Mouse (Mus musculus) kidney, adult 2 months (tissue): ENCODE measurements around the gene Sass6. TPM values are rescaled to one million over a fixed set of nuclear protein-coding genes. Genes with fewer than 3 reads are reported as not detected.

Experiments used
- DNase-seq: peaks from one replicate; pipeline ENCODE4 v3.0.0; 2021
- H3K27ac ChIP-seq: fragments of 200-500 bp; 2 replicates; pipeline ENCODE4 v1.5.1; 2012; ENCODE audit warnings: low read depth, low read length, control low read depth, inconsistent platforms; ENCODE audit not compliant: insufficient read depth
- H3K27me3 ChIP-seq: fragments of 200-500 bp; replicated peaks from 2 replicates; pipeline ENCODE4 v1.6.1; 2012; ENCODE audit warnings: mild to moderate bottlenecking, moderate library complexity, low read length, inconsistent platforms; ENCODE audit not compliant: control insufficient read depth, insufficient read depth
- H3K36me3 ChIP-seq: fragments of 200-500 bp; 2 replicates; pipeline ENCODE4 v1.6.1; 2012; ENCODE audit warnings: mild to moderate bottlenecking, moderate library complexity, low read length, inconsistent platforms; ENCODE audit not compliant: control insufficient read depth, insufficient read depth
- H3K4me1 ChIP-seq: fragments of 200-500 bp; 2 replicates; pipeline ENCODE4 v1.6.1; 2011; ENCODE audit warnings: low read length; ENCODE audit not compliant: control insufficient read depth, insufficient read depth
- H3K4me3 ChIP-seq: fragments of 200-500 bp; 2 replicates; pipeline ENCODE4 v1.5.1; 2011; ENCODE audit warnings: mild to moderate bottlenecking, low read depth, low read length, control low read depth; ENCODE audit not compliant: insufficient read depth
- CTCF ChIP-seq: fragments of 200-500 bp; conservative IDR thresholded peaks from 2 replicates; pipeline ENCODE4 v1.5.1; 2011; ENCODE audit warnings: low read depth, mild to moderate bottlenecking, control low read depth, low read length, moderate library complexity, mixed read lengths; ENCODE audit not compliant: insufficient read depth, insufficient read length
- POLR2A ChIP-seq: fragments of 200-500 bp; IDR thresholded peaks from one replicate; pipeline ENCODE4 v1.6.1; 2011; ENCODE audit warnings: low read depth, low read length, control low read depth
- WGBS: fragments of 180-500 bp; shearing (Covaris S2); methylation state at CpG from one replicate; pipeline ENCODE4 v1.1.7; 2018; 5-methylcytosine and 5-hydroxymethylcytosine counted together
- polyA plus RNA-seq: library from polyadenylated mRNA; depleted of rRNA; stranded (reverse); fragments of >200 nt; gene quantifications from 2 replicates; pipeline ENCODE4 v1.2.3, GENCODE M21; 2012

Gene Sass6
- polyA plus RNA-seq, 1 experiment: 0.78 TPM

- Histone ChIP-seq H3K27me3 (no peaks in the 10 kb centered on the region), H3K36me3 (peaks cover 2% of the 10 kb centered on the region), H3K4me3 (no peak overlapping the region), H3K4me1 (no peaks in the 10 kb centered on the region), H3K27ac (no peak overlapping the region)
- TF ChIP-seq CTCF (peak; percentile 65), POLR2A (no peak)
- peak; percentile 19 for DNase-seq
- WGBS: 28% methylated on average over 3 of the region's 3 CpGs
These were observed 17.5 kb upstream of the Sass6 start for GRCm38 (mm10) chr3:116577286-116577685.

GRCm38 (mm10) chr3:116582201-116582600 lies 12.6 kb upstream of the Sass6 start:
- H3K36me3 ChIP-seq: peaks cover 5% of the 10 kb centered on the region
- H3K27me3 ChIP-seq: no peaks in the 10 kb centered on the region
- TF ChIP-seq CTCF: no peak
- TF ChIP-seq POLR2A: no peak
- no peak overlapping the region for H3K27ac ChIP-seq
- DNase-seq: no peak
- no peak overlapping the region for H3K4me3 ChIP-seq
- WGBS: 95% methylated on average over 9 of the region's 9 CpGs
- no peaks in the 10 kb centered on the region for H3K4me1 ChIP-seq

GRCm38 (mm10) chr3:116594076-116594727 lies 580 bp upstream of the Sass6 start:
- Histone ChIP-seq H3K27ac (peak overlapping the region; percentile 30; the same call in 1 of the 2 replicates), H3K4me1 (no peaks in the 10 kb centered on the region), H3K36me3 (no peaks in the 10 kb centered on the region), H3K27me3 (no peaks in the 10 kb centered on the region), H3K4me3 (peak overlapping the region; percentile 81)
- WGBS: 1% methylated on average over 22 of the region's 22 CpGs
- no peak for DNase-seq
- TF ChIP-seq POLR2A: no peak
- no peak; the same call in 1 of the 2 replicates for TF ChIP-seq CTCF

GRCm38 (mm10) chr3:116595603-116595991 lies 815 bp downstream of the Sass6 start:
- WGBS: 4% methylated on average over 10 of the region's 10 CpGs
- Histone ChIP-seq H3K27ac (no peak overlapping the region), H3K27me3 (no peaks in the 10 kb centered on the region), H3K4me3 (peak overlapping the region; percentile 81), H3K36me3 (no peaks in the 10 kb centered on the region), H3K4me1 (no peaks in the 10 kb centered on the region)
- DNase-seq: no peak
- no peak for TF ChIP-seq POLR2A
- TF ChIP-seq CTCF: no peak

- Histone ChIP-seq H3K4me1 (no peaks in the 10 kb centered on the region), H3K27ac (no peak overlapping the region), H3K27me3 (no peaks in the 10 kb centered on the region), H3K36me3 (no peaks in the 10 kb centered on the region), H3K4me3 (no peak overlapping the region)
- TF ChIP-seq POLR2A (no peak), CTCF (no peak)
- WGBS: 83% methylated on average over 2 of the region's 2 CpGs
- no peak for DNase-seq
These were observed 4.9 kb downstream of the Sass6 start for GRCm38 (mm10) chr3:116599705-116600104.

- Histone ChIP-seq H3K4me3 (no peak overlapping the region), H3K27ac (no peak overlapping the region), H3K4me1 (no peaks in the 10 kb centered on the region), H3K27me3 (no peaks in the 10 kb centered on the region), H3K36me3 (no peaks in the 10 kb centered on the region)
- DNase-seq: no peak
- WGBS: 87% methylated on average over 5 of the region's 5 CpGs
- TF ChIP-seq POLR2A (no peak), CTCF (no peak)
These were observed 6.2 kb downstream of the Sass6 start for GRCm38 (mm10) chr3:116601005-116601404.

- Histone ChIP-seq H3K36me3 (no peaks in the 10 kb centered on the region), H3K27ac (no peak overlapping the region), H3K4me1 (no peaks in the 10 kb centered on the region), H3K27me3 (no peaks in the 10 kb centered on the region), H3K4me3 (no peak overlapping the region)
- TF ChIP-seq POLR2A (no peak), CTCF (no peak)
- no peak for DNase-seq
- 93% methylated on average over 5 of the region's 5 CpGs for WGBS
These were observed 7.0 kb downstream of the Sass6 start for GRCm38 (mm10) chr3:116601781-116602180.

- no peak overlapping the region for H3K27ac ChIP-seq
These were observed 9.8 kb downstream of the Sass6 start for GRCm38 (mm10) chr3:116604570-116604969.

More at GRCm38 (mm10) chr3:116604570-116604969, 9.8 kb downstream of the Sass6 start:
- WGBS: 70% methylated on average over 9 of the region's 9 CpGs
- no peaks in the 10 kb centered on the region for H3K27me3 ChIP-seq
- DNase-seq: no peak
- no peaks in the 10 kb centered on the region for H3K4me1 ChIP-seq
- H3K4me3 ChIP-seq: no peak overlapping the region
- no peak for TF ChIP-seq CTCF
- TF ChIP-seq POLR2A: no peak
- no peaks in the 10 kb centered on the region for H3K36me3 ChIP-seq
